Mouse (Mus musculus): Measurements from ENCODE around the gene Mrpl42. TPM values are rescaled to one million over a fixed set of nuclear protein-coding genes. Genes with fewer than 3 reads are reported as not detected.
"Not testable (repeated sequence)": the region's sequence is repeated elsewhere in the genome, so short reads cannot be mapped to it uniquely, and the experiment has no call there.

Gene Mrpl42
- 100 to 1,000 TPM; 415 to 495 (median 478) TPM for total RNA-seq (2022)

GRCm38 (mm10) chr10:95501463-95502081 lies at the start of gene Mrpl42:
Gene Mrpl42 (minus strand): TSS chr10:95501940.
- DNase-seq (ENCODE audit: low spot score) = peak; percentile 88

GRCm38 (mm10) chr10:95550506-95550905 lies 48.8 kb upstream of the Mrpl42 start:
- DNase-seq (ENCODE audit: low spot score) = no peak

GRCm38 (mm10) chr10:95549080-95549479 lies 47.3 kb upstream of the Mrpl42 start:
- not testable (repeated sequence) for DNase-seq (ENCODE audit: low spot score)

GRCm38 (mm10) chr10:95548154-95548826 lies 46.5 kb upstream of the Mrpl42 start:
- DNase-seq (ENCODE audit: low spot score) = no peak

GRCm38 (mm10) chr10:95546178-95546577 lies 44.4 kb upstream of the Mrpl42 start:
- DNase-seq (ENCODE audit: low spot score) = no peak

GRCm38 (mm10) chr10:95545051-95545450 lies 43.3 kb upstream of the Mrpl42 start:
- no peak for DNase-seq (ENCODE audit: low spot score)

- DNase-seq (ENCODE audit: low spot score) = no peak
These were observed 42.9 kb upstream of the Mrpl42 start for GRCm38 (mm10) chr10:95544651-95545050.

GRCm38 (mm10) chr10:95544004-95544403 lies 42.3 kb upstream of the Mrpl42 start:
- no peak for DNase-seq (ENCODE audit: low spot score)

GRCm38 (mm10) chr10:95543377-95543776 lies 41.6 kb upstream of the Mrpl42 start:
- no peak for DNase-seq (ENCODE audit: low spot score)

GRCm38 (mm10) chr10:95542916-95543315 lies 41.2 kb upstream of the Mrpl42 start:
- no peak for DNase-seq (ENCODE audit: low spot score)

- DNase-seq (ENCODE audit: low spot score) = no peak
These were observed 38.1 kb upstream of the Mrpl42 start for GRCm38 (mm10) chr10:95539841-95540240.

GRCm38 (mm10) chr10:95539260-95539659 lies 37.5 kb upstream of the Mrpl42 start:
- DNase-seq (ENCODE audit: low spot score) = no peak

GRCm38 (mm10) chr10:95536222-95536541 lies 34.4 kb upstream of the Mrpl42 start:
- no peak for DNase-seq (ENCODE audit: low spot score)

GRCm38 (mm10) chr10:95535399-95536221 lies 33.9 kb upstream of the Mrpl42 start:
- DNase-seq (ENCODE audit: low spot score) = no peak

- DNase-seq (ENCODE audit: low spot score) = no peak
These were observed 31.6 kb upstream of the Mrpl42 start for GRCm38 (mm10) chr10:95533382-95533781.

- DNase-seq (ENCODE audit: low spot score) = no peak
These were observed 31.2 kb upstream of the Mrpl42 start for GRCm38 (mm10) chr10:95532916-95533315.

- DNase-seq (ENCODE audit: low spot score) = no peak
These were observed 28.9 kb upstream of the Mrpl42 start for GRCm38 (mm10) chr10:95530551-95531121.

GRCm38 (mm10) chr10:95526495-95527122 lies 24.9 kb upstream of the Mrpl42 start:
- no peak for DNase-seq (ENCODE audit: low spot score)

- DNase-seq (ENCODE audit: low spot score) = no peak
These were observed 24.1 kb upstream of the Mrpl42 start for GRCm38 (mm10) chr10:95525871-95526270.

GRCm38 (mm10) chr10:95525037-95525675 lies 23.4 kb upstream of the Mrpl42 start:
- no peak for DNase-seq (ENCODE audit: low spot score)

GRCm38 (mm10) chr10:95517656-95518055 lies 15.9 kb upstream of the Mrpl42 start:
- no peak for DNase-seq (ENCODE audit: low spot score)
